Mouse (Mus musculus) urinary bladder, postnatal 25 days (tissue): ENCODE results near the gene Patj.
"Not testable (repeated sequence)": the region's sequence is repeated elsewhere in the genome, so short reads cannot be mapped to it uniquely, and the experiment has no call there.

Experiments
- DNase-seq: peaks from one replicate; pipeline ENCODE4 v3.0.0; 2022; ENCODE audit warnings: low spot score

The Patj gene

DNA sequence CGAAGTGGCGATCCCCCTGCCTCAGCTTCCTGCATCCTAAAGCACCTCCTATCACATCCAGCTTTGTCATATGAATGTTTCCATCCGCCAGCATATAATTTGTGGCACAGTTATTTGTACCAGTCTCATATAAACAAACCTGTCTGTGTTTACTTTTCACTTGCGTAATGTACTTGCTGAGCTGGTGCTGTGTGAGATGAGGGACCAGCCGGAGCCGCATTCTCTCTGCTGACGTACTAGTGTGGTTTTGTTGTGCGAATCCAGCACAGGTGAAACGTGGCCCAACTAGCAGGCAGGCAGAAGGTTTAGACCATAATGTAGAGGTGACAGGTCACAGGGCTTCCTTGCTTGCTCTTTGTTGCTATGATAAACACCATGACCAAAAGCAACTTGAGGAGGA, 171.9 kb downstream of the Patj start:
- DNase-seq, result no peak

DNA sequence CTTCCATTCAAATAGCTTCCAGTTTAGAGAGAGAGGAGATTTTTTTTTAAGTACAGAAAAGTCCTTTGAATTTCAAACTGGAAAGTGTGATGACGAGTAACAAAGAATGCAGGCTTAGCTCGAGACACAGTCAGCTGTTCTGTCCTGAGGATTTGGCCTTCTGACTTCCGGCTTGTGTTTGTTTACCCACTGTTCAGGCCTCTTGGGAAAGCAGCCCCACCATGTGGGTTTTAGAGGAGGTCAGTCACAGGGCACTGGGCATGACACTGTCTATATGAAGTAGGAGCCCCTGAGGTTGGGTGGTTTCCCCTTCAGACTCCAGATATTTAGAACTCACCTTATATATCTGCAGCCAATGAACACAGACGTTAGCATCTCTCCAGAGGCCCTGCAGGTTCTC, 174.3 kb downstream of the Patj start:
- no peak for DNase-seq

DNA sequence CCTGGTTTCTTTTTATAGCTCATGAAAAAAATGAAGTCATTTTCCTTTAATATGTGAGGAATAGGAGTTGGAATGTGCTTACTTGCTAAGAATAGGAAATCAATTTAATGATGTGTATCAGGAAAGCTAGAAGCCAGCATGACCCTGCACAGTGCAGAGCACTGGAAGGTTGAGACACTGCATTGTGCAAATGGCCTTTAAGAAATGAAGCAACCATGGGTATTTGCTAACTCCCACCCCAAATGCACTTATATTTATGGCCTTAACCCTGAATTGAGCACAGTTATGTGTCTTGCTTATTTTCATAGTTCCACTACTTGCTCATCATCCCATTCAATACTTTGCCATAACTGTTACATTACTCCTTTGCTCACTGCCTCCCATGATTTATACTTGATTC, 181.7 kb downstream of the Patj start:
- no peak for DNase-seq

DNA sequence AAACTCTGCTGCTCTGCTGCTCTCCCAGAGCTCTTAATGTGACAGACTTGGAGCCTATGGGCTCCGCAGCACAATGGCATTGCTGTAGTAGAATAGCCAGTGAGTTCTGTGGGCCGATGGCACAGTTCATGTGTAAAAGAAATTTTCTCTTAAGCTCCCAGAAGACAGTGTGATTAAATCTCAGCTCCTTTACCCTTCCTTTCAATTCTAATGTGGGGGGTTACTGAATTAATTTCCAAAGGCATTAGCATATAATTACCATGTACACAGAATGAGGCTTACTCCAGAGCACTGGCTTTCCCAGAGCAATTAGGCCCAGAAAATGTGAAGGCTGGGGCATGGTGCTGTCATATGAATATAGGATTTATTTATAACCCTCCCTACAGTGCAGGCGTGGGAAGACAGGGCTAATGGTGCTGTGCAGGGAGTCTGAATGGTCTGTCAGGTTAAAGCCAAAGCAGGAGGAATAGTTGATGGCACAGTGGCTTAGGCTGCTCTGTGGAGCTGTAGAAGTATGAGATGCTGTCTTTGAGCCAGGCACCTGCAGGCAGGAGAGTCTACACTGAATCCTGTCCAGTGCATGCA, 182.5 kb downstream of the Patj start:
- DNase-seq, result no peak

DNA sequence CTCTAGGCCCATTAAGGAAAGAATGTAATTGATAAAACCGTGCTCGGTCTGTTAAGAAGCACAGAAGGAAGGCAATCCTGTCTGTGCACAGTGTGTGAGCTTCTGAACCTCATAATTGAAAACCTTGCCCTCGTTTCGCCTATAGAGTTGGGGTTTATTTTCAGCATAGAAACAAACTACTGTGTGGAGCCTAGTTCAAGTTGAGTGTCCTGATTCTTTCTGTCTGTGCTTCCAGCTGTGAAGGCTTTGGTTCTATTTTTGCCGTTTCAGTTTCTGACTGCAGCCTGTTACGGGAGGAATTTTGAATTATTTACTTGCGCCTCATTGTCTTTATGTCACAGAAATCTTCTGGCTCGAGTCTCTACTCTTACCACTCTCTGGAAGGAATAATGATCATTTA, 185.9 kb downstream of the Patj start:
- no peak for DNase-seq

DNA sequence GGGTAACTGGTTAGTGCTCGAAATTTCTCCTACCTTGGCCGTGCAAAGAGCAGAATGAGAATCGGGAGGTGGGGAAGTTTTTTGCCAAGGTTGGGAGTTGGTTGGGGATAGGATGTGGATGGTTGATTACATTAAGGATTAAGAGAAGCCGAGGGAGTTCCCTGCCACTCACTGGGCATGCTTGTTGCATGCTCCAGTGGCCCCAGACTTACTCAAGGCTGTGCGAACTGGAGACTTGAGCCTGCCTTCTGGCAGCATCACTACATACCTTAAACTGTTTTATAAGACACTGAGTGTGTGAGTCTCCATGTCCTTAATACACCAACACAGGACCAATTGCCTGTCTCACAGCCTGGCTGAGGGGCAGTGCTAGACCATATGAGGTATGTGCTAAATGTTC, 188.4 kb downstream of the Patj start:
- no peak for DNase-seq

DNA sequence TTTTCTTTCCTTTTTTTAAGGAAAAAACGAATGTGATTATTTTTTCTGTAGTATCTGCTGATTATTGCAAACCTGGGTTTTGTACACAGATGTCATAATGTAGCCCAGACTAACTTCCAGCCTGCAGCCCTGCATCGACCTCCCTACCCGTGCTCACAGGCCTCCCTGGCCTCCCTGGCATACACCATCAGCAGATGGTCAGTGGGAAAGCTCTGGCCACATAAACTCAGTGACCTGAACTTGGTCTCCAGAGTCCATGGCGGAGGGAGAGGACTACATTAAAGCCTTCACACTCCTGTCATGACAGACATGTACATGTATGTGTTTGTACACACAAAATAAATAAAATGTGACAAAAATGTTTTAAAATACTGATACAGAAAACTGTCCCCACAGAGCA, 190.7 kb downstream of the Patj start:
- no peak for DNase-seq

DNA sequence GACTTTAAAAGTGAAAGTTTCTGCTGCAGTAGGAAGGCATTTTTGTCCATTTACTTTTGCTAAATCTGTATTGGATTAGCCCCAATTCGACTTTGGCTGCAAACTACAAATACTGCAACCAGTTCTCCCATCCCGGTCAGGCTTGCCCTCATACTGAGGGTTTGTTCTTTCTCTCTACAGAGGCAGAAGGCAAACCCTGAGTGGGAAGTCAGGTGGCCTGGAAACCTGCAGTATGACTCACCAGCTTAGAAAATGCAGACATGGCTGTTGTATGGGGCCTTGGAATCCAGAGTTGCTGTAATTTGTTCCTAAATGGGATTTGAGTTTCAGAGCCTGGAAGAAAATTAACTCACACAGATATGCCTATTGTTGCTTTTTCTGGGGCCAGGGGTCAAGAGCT, 192.1 kb downstream of the Patj start:
- no peak for DNase-seq

DNA sequence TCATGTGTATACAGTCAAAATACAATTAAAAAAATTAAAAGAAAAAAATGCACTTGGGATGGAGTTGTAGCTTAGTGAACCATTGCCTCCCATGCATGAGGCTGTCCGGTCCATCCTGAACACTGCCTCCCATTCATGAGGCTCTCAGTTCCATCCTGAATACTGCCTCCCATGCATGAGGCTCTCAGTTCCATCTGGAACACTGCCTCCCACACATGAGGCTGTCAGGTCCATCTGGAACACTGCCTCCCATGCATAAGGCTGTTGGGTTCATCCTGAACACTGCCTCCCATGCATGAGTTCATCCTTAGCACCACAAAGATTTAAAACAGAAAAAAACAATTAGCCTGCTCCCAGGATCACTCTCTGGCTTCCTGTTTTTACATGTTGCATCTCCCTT, 198.4 kb downstream of the Patj start:
- DNase-seq, result no peak

DNA sequence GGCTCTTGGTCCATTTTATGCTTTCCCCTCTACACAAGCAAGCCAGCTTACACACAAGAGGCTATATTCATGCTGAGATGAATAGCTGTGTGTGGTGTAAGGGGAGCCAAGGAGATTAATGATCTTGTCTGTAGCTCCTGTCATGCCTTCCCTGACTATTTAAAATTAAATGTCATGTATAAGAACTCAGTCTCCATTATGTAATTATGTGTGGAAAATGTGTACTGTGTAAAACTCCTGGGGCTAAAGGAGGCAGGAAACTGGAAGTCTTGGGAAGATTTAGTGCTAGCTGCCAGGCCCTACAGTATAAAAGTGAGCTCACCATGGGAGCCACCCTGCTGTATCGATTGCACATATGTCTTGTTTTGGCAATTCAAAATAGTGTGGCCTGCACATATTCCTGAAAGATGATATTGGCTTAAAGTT, 203.0 kb downstream of the Patj start:
- no peak for DNase-seq

DNA sequence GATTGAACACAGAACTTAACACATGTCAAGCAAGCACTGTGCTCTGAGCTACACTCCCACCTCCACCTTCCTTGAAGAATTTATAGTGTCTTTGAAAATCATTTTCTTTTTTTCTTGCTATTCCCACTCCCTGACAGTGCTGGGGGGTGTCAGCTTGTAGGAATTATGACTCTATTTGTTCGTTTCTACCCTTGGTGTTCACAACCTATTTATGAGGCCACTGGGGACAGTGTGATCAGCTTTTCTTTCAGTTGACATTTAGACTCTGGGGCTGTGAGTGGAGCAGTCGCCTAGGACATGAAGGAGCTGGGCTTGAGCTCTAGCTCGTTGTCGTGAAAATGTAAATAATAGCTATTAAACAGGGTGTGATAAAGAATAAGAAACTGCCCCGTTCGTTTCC, 203.8 kb downstream of the Patj start:
- no peak for DNase-seq

DNA sequence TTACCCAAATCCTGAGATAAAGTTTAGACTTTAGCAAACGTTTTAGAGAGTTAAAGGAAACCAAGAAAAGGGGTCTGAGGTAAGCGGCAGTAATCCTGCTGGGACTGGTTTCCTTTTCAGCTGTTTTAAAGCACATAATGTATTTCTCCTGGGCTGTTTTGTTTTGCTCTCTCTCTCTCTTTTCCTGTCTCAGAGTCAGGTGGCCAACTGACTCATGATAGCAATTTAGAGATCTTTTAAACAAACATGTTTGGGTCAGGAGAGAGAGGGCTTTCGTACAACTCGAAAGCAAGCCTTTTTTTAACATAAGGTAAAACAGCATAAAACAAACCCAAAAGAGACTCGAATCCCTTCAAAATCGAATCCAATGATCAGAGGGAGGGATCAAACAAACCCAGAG, 207.5 kb downstream of the Patj start:
- no peak for DNase-seq

DNA sequence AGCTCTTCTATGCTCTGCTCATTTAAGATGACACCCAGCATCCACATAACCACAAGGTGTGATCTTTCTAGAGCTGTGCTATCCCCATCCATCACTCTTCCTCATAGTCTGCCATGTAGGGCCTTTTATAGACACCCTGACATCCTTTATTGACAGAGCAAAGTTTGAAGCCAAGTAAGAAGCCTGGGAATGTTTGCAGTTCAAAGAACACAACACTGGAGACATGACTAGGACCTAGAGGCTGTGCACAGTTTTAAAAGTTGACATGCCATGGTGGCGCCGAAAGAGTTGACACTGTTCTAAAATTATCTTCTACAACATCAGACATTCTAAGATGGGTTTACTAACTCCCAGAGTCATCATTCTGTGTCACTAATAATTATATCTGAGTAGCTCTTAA, 214.9 kb downstream of the Patj start:
- no peak for DNase-seq

DNA sequence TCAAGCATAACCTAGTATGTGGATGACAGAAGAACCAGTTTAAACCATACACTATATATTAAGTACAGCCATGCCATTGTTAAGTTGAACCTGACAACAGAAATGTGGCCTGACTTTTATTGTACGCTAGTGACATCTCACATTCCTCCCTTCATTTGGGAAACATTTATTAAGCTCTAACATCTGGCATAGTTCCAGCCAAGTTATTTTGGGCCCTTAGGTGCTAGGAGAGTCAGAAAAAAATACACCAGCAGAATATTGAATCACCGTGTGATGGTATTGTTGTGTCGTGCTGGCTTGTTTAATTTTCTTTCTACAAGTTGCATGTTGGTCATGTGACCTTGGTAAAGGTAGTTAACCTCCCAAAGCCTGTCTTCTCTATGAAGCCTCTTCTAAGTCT, 218.8 kb downstream of the Patj start:
- DNase-seq, result no peak

DNA sequence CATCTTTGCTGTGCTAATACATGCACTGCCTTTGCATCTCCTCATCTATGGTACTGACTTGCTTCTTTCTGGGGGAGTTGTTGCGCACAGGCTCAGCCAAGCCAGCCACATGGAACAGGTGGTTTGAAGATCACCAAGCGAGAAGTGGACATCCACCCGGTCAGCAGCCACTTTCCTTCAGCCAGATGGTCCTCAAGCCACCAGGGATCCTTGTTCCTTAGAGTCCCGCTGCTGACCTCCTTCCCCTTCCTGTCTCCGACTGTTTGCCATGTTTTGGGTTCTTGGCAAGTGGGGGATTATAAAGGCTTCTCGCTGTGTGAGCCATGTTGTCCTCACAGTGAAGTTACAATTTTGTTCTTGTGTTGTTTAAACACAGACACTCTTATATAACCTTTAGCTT, 223.6 kb downstream of the Patj start:
- no peak for DNase-seq

DNA sequence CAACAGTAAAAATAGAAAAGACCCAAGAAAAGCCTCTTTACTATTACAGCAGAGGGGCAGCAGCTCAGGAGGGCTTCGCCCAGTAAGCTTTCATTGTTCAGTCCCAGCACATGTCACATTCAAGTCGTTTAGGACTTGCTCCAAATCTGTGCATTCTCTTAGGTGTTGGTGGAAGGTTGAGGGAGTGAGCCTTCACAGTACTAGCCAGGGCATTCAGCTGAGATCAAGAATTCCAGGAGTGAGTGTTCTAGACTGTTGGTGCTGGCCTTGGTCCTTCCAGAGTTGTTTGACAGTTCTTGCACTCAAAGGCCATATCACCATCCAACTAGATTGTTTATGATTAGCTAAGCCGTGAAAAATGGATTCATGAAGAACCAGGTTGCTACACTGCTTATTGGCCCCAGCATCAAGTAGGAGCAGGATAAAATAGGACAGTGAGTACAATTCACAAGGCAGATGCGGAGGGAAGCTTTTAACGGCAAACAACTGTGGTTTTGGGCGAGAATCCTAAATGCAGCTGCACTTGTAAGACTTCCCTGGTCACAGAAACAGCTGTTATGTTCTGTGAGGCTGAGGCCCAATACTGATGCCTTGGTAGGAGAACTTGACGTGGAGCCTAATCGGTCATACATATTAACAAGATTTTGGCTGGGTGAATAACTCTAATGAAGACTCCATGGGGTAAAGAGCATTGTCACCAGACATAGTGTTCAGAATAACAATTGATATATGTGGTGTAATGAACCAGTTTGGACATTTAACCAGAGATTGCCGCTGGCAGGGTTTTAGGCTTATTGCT, 225.6 kb downstream of the Patj start:
- DNase-seq, result no peak

DNA sequence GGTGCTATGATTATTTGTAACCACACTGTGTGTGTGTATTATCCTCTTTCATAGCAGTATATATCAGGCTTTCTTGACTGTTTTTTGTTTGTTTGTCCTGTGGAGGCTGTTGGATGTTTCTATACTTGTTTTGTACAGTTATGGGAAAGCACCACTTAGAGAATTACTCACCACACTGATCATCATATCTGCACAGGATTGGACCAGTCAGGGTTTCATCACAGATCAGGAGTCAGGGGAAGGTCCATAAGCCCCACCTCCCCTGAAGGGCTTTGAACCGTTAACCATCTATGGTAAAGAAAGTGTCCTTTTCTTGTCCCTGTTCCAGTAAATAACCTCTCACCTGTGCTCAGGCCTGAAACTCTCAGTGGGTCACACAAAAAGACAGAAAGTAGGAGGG, 226.6 kb downstream of the Patj start:
- DNase-seq, result no peak

DNA sequence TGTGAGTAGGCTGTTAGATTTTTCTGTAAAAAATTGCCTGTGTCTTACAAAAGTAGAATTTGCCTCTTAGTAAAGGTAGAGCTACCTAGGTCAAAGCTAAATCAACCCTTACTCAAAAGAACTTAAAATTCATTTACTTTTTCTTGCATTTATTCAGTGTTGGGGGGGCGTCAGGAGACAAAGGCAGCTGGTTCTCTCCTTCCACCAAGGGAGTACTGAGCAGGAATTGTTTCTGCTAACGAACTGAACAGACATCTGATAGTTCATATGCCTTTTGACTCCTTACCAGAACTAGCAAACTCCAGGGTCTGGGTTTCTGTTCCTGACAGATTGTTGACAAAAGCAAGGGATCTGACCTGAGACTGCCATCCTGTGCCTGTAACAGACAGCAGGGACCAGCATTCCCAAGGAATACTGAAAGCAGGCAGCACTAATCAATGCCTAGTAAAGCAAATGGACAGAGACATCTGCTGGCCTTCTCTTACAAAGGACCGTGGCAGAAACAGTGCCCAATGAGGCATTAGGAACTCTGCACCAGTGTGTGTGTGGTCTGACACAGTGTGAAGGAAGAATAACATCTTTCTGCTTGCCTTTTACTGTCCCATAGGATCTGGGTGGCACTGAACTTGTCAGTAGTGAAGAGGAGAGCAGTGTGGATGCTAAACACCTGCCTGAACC, 227.6 kb downstream of the Patj start:
- DNase-seq, result no peak

DNA sequence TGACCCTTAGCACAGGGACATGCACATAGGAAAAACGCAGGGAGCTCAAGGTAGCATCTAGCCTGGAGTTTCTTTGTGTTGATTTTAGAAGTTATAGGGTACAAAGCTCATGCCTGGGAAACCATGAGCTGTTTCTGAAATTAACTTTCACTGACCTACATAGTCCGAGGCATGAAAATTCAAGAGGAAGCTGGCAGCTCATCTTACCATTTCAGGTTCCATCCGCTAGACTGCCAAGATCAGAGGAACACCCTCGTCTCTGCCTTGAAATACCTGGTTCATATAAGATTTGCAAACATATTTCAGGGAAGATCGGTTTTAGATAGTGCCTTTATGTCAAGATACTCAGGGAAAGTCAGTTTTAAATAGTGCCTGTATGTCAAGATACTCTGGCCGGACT, 232.7 kb downstream of the Patj start:
- DNase-seq, result no peak

DNA sequence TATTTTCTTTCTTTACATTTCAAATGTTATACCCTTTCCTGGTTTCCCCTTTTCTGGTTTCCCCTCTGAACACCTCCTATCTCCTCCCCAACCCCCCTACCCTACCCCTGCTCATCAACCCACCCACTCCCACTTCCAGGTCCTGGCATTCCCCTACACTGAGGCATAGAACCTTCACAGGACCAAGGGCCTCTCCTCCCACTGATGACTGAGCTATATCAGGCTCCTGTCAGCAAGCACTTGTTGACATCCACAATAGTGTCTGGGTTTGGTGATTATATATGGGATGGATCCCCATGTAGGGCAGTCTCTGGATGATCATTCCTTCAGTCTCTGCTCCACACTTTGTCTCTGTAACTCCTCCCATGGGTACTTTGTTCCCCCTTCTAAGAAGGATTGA, 233.6 kb downstream of the Patj start:
- DNase-seq, result not testable (repeated sequence)

DNA sequence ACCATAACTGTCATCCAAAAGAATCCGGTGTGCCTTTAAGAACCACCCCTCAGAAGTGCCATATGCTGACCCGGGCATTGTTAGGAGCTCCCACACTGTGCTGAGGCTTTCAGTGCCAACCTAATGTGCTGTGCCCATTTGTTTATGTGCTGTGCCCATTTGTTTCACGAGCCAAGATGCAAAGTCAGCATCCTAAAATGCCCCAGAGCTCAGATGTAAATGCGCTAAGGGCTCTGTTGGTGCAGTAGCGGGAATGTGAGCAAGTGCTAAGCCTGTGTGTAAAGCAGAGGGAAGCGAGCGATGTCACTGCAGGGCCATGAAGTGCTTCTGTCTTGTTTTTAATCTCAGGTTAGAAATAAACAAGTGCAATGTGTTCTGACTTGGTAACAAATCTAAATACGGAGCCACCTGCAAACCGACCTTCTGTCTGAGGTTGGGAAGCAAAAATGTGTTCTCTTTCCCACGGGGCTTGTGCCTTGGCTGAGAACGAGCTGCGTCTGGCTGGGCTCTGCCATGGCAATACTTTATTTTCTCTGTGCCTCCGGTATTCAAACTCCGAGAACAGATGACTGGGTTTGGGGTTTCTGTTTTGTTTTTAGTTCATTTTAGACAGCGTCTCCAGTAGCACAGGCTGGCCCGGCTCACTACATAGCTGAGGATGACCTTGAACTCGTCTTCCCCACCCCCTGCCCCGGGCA, 239.7 kb downstream of the Patj start:
- no peak for DNase-seq

DNA sequence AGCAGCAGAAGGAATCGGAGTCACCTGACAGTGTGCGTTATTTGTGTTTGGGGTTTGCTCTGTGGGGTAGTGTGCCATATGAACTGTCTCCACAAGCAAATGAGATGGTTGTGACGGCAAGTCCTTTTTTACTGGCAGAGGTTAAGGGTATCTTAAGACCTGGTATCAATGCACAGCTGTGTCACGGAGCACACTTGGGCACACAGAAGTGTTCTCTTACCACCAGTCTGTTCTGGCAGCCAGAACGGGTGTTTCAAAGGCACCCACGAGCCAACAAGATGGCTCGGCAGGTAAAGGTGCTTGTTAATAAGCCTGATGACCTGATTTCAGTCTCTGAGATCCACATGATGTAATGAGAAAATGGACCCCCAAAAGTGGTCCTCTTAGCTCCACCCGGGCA, 243.1 kb downstream of the Patj start:
- DNase-seq, result no peak

DNA sequence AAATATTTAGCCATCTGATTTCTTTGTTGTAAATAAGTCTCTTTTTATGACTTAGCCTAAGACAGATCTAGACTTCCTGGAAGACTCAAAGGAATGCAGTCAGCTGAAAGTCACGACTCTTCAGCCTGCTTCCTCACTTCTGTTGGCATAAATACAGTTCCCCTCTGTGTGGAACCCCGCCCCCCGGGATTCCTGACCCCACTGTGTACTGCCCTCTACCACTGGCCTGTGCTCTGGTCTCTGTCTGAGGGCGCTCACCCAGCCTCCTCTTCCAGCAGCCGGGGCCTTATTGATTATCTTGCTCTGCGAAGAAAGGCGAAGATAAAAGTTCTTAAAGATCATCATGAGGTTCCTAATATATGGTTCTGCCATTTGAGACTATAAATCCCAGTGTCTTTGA, 258.1 kb downstream of the Patj start:
- DNase-seq, result no peak
